Mouse (Mus musculus) E14TG2a.4 (cell line): ENCODE results near the gene Elac2.

Experiments used
- CTCF ChIP-seq: conservative IDR thresholded peaks from 2 replicates; pipeline ENCODE4 v1.5.1; 2014; ENCODE audit warnings: low read length
- NANOG ChIP-seq: IDR thresholded peaks from 2 replicates; pipeline ENCODE4 v1.6.1; 2014; ENCODE audit warnings: borderline replicate concordance, low read length, mixed read lengths

- TF ChIP-seq CTCF (no peak), NANOG (no peak)
Measured at GRCm38 (mm10) chr11:64941193-64941592, 37.6 kb upstream of the Elac2 start.
